Mouse (Mus musculus): ENCODE measurements around the gene Vmn2r70. TPM values are rescaled to one million over a fixed set of nuclear protein-coding genes. Genes with fewer than 3 reads are reported as not detected.

Vmn2r70 gene
- not detected for total RNA-seq (2021)
- polyA plus RNA-seq (2012; rRNA removed) = not detected in 2 replicates
- long read RNA-seq = 0 reads

- no peak for DNase-seq
Measured at GRCm38 (mm10) chr7:85569092-85569491, at the start of gene Vmn2r70. Vmn2r70 (minus strand) TSS chr7:85569192.

- DNase-seq = no peak
Measured at GRCm38 (mm10) chr7:85562787-85563186, 6.2 kb downstream of the Vmn2r70 start, which contains the start of gene Vmn2r71. Vmn2r71 (plus strand) TSS chr7:85563087.

GRCm38 (mm10) chr7:85543118-85543517, 25.9 kb downstream of the Vmn2r70 start:
- DNase-seq = no peak

GRCm38 (mm10) chr7:85542108-85542507, 26.9 kb downstream of the Vmn2r70 start:
- DNase-seq = no peak

Other genes with a start within 250 kb of the Vmn2r70 start
- not detected for gene Vmn2r69, start 153.3 kb downstream of the Vmn2r70 start, total RNA-seq (2021)
- not detected in 2 replicates for gene Vmn2r69, start 153.3 kb downstream of the Vmn2r70 start, polyA plus RNA-seq (2012; rRNA removed)
- not detected for gene Vmn2r71, start 6.1 kb downstream of the Vmn2r70 start, total RNA-seq (2021)
- gene Vmn2r71, start 6.1 kb downstream of the Vmn2r70 start, polyA plus RNA-seq (2012; rRNA removed) = not detected in 2 replicates
- gene Vmn2r72, start 185.9 kb upstream of the Vmn2r70 start, total RNA-seq (2021) = not detected
- not detected in 2 replicates for gene Vmn2r72, start 185.9 kb upstream of the Vmn2r70 start, polyA plus RNA-seq (2012; rRNA removed)